Mouse (Mus musculus) stomach, embryonic 15.5 days (tissue): ENCODE data around the gene Ak7. TPM values are rescaled to one million over a fixed set of nuclear protein-coding genes. Genes with fewer than 3 reads are reported as not detected.

ENCODE experiments used
- ATAC-seq: fragments of 200-750 bp; cut with Nextera tagmentation; 2 replicates; pipeline ENCODE4 v1.8.0; 2017; ENCODE audit warnings: low read depth, moderate number of reproducible peaks, moderate TSS enrichment; ENCODE audit not compliant: insufficient read depth, low FRiP score
- H3K27ac ChIP-seq: fragments of 300-500 bp; sonication (generic); 2 replicates; pipeline ENCODE4 v1.5.1; 2015; ENCODE audit warnings: mild to moderate bottlenecking, inconsistent platforms
- H3K27me3 ChIP-seq: fragments of 300-500 bp; sonication (generic); replicated peaks from 2 replicates; pipeline ENCODE4 v1.6.1; 2015; ENCODE audit warnings: inconsistent platforms
- H3K36me3 ChIP-seq: fragments of 300-500 bp; sonication (generic); 2 replicates; pipeline ENCODE4 v1.6.1; 2015; ENCODE audit warnings: inconsistent platforms
- H3K4me1 ChIP-seq: fragments of 300-500 bp; sonication (generic); 2 replicates; pipeline ENCODE4 v1.6.1; 2015; ENCODE audit warnings: inconsistent platforms
- H3K4me2 ChIP-seq: fragments of 300-500 bp; sonication (generic); 2 replicates; pipeline ENCODE4 v1.6.1; 2015; ENCODE audit warnings: mild to moderate bottlenecking, inconsistent platforms
- H3K4me3 ChIP-seq: fragments of 300-500 bp; sonication (generic); replicated peaks from 2 replicates; pipeline ENCODE4 v1.5.1; 2015; ENCODE audit warnings: inconsistent platforms
- H3K9ac ChIP-seq: fragments of 300-500 bp; sonication (generic); 2 replicates; pipeline ENCODE4 v1.6.1; 2015; ENCODE audit warnings: inconsistent platforms
- H3K9me3 ChIP-seq: fragments of 300-500 bp; sonication (generic); 2 replicates; pipeline ENCODE4 v1.6.1; 2016; ENCODE audit warnings: inconsistent platforms
- WGBS: fragments of 180-500 bp; shearing (Covaris S2); methylation state at CpG from one replicate; pipeline ENCODE4 v1.1.7; 2015; 5-methylcytosine and 5-hydroxymethylcytosine counted together
- polyA plus RNA-seq: library from polyadenylated mRNA; unstranded; fragments of >200 nt; fragmentation: Nextera tagmentation; extraction: Ambion mirVana; gene quantifications from 2 replicates; pipeline ENCODE4 v1.2.1, GENCODE M21; 2015

The Ak7 gene
- polyA plus RNA-seq, 1 experiment from 2014 or later: 0.49 TPM

GRCm38 (mm10) chr12:105695848-105696247, 9.9 kb upstream of the Ak7 start:
- WGBS: 83% methylated on average over 7 of the region's 7 CpGs
- H3K9ac ChIP-seq: no peak overlapping the region
- ATAC-seq: no peak

DNA sequence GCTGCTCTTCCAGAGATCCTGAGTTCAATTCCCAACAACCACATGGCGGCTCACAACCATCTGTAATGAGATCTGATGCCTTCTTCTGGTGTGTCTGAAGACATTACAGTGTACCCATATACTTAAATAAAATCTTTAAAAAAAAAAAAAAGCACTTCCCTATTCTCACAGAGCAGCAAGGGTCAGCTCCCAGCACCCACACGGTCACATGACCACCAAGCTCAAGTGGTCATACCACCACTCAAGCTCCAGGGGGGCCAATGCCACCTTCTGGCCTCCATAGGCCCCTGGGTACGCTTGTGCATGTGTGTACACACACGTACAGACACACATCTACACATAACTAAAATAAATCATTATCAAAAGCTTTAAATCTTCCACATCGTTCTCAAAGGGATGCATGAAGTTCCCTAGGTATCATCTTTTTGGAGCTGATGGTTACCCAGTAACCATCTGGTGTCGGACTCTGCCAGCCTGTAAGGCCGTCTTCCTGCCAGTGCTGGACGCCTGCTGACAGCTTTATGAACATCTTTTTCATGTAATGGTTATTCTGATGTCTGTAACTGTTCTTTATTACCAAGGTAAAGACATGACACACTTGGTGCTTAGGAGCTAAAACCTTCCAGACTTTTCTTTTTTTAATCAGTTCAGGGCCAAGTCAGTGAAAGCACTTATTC, 8.5 kb upstream of the Ak7 start:
- H3K27me3 ChIP-seq: no peaks in the 10 kb centered on the region
- H3K4me2 ChIP-seq: no peak overlapping the region
- H3K27ac ChIP-seq: no peak overlapping the region
- no peak overlapping the region for H3K9ac ChIP-seq
- ATAC-seq: no peak
- WGBS: 88% methylated on average over 8 of the region's 8 CpGs
- H3K9me3 ChIP-seq: no peaks in the 10 kb centered on the region
- peaks cover 8% of the 10 kb centered on the region; the same call in 1 of the 2 replicates for H3K36me3 ChIP-seq
- H3K4me3 ChIP-seq: no peak overlapping the region
- H3K4me1 ChIP-seq: no peaks in the 10 kb centered on the region

More at GRCm38 (mm10) chr12:105695848-105696247, 9.9 kb upstream of the Ak7 start:
- Histone ChIP-seq H3K4me2 (no peak overlapping the region), H3K36me3 (peaks cover 8% of the 10 kb centered on the region; the same call in 1 of the 2 replicates), H3K27me3 (no peaks in the 10 kb centered on the region), H3K27ac (no peak overlapping the region), H3K4me3 (no peak overlapping the region), H3K4me1 (no peaks in the 10 kb centered on the region), H3K9me3 (no peaks in the 10 kb centered on the region)

DNA sequence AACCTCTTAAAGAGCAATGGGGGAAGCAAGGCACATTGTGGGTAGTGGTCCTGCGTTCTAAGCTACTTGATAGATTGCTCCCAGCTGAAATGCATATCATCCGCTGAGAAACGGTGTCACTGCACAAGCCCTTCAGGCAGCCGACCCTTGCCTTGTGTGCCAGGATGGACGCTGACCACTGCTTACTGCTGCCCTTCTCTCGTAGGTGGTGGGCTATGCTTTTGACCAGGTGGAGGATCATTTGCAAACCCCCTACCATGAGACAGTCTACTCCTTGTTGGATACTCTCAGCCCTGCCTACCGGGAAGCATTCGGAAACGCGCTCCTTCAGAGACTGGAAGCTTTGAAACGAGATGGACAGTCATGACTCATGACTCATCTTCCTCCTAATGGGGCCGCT, 5.3 kb upstream of the Ak7 start:
- Histone ChIP-seq H3K9ac (no peak overlapping the region), H3K4me2 (no peak overlapping the region), H3K27me3 (no peaks in the 10 kb centered on the region), H3K27ac (no peak overlapping the region), H3K36me3 (peaks cover 8% of the 10 kb centered on the region; the same call in 1 of the 2 replicates), H3K4me3 (no peak overlapping the region), H3K9me3 (no peaks in the 10 kb centered on the region), H3K4me1 (peaks cover 2% of the 10 kb centered on the region; the same call in 1 of the 2 replicates)
- WGBS: 90% methylated on average over 12 of the region's 12 CpGs
- ATAC-seq: no peak

- 57% methylated on average over 17 of the region's 17 CpGs for WGBS
- no peak for ATAC-seq
- no peak overlapping the region for H3K9ac ChIP-seq
- H3K4me3 ChIP-seq: no peak overlapping the region
- H3K36me3 ChIP-seq: no peaks in the 10 kb centered on the region
- H3K27me3 ChIP-seq: no peaks in the 10 kb centered on the region
- peak overlapping the region; percentile 24 for H3K4me2 ChIP-seq
- H3K4me1 ChIP-seq: no peaks in the 10 kb centered on the region
- H3K9me3 ChIP-seq: no peaks in the 10 kb centered on the region
- H3K27ac ChIP-seq: no peak overlapping the region
Observed at GRCm38 (mm10) chr12:105718616-105719015, 12.8 kb downstream of the Ak7 start.

DNA sequence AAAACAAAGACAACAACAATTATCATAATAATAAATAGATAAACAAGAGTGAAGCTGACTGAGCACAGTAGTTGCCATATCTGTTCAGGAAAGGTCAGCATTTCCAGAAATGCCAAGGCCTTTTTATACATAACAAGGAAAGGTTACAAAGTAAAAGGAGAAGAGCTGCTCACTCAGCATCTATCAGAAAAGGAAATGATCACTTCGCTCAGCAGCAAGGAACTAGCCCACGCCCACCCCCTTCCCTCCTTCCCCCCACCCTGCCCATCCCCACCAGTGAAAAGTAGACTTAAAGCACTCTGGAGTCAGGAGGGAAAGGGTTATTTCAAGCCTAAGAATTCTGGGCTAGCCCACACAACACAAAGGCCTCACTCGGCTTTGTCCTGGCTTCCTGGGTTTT, 14.4 kb downstream of the Ak7 start:
- WGBS: 63% methylated on average over 3 of the region's 3 CpGs
- no peak for ATAC-seq
- H3K9ac ChIP-seq: no peak overlapping the region
- H3K4me2 ChIP-seq: no peak overlapping the region
- no peaks in the 10 kb centered on the region for H3K36me3 ChIP-seq
- no peaks in the 10 kb centered on the region for H3K27me3 ChIP-seq
- no peak overlapping the region for H3K27ac ChIP-seq
- H3K4me1 ChIP-seq: no peaks in the 10 kb centered on the region
- no peak overlapping the region for H3K4me3 ChIP-seq
- no peaks in the 10 kb centered on the region for H3K9me3 ChIP-seq

- 59% methylated on average over 14 of the region's 14 CpGs for WGBS
- no peak for ATAC-seq
- H3K4me1 ChIP-seq: no peaks in the 10 kb centered on the region
- H3K27me3 ChIP-seq: no peaks in the 10 kb centered on the region
- no peak overlapping the region for H3K9ac ChIP-seq
- no peak overlapping the region for H3K4me2 ChIP-seq
- no peak overlapping the region for H3K4me3 ChIP-seq
- no peaks in the 10 kb centered on the region for H3K36me3 ChIP-seq
- H3K27ac ChIP-seq: no peak overlapping the region
- no peaks in the 10 kb centered on the region for H3K9me3 ChIP-seq
Observed at GRCm38 (mm10) chr12:105721452-105722132, 15.8 kb downstream of the Ak7 start.

GRCm38 (mm10) chr12:105722657-105723056, 16.9 kb downstream of the Ak7 start:
- no peaks in the 10 kb centered on the region for H3K9me3 ChIP-seq
- no peak overlapping the region for H3K4me2 ChIP-seq
- no peak overlapping the region for H3K27ac ChIP-seq
- no peaks in the 10 kb centered on the region for H3K27me3 ChIP-seq
- no peak for ATAC-seq
- 1% methylated on average over 5 of the region's 5 CpGs for WGBS
- no peak overlapping the region for H3K4me3 ChIP-seq
- no peaks in the 10 kb centered on the region for H3K36me3 ChIP-seq
- no peak overlapping the region for H3K9ac ChIP-seq
- H3K4me1 ChIP-seq: no peaks in the 10 kb centered on the region

- Histone ChIP-seq H3K4me2 (no peak overlapping the region), H3K27me3 (no peaks in the 10 kb centered on the region), H3K9ac (no peak overlapping the region), H3K27ac (no peak overlapping the region), H3K4me1 (no peaks in the 10 kb centered on the region), H3K36me3 (no peaks in the 10 kb centered on the region), H3K9me3 (no peaks in the 10 kb centered on the region), H3K4me3 (no peak overlapping the region)
- WGBS: 53% methylated on average over 1 of the region's 1 CpGs
- 0 out of 2 replicates have a peak, but pooled peaks have one; percentile 36 for ATAC-seq
Observed at GRCm38 (mm10) chr12:105724616-105725015, 18.8 kb downstream of the Ak7 start.

- 78% methylated on average over 13 of the region's 13 CpGs for WGBS
- ATAC-seq: no peak
- H3K4me1 ChIP-seq: no peaks in the 10 kb centered on the region
Observed at GRCm38 (mm10) chr12:105725736-105726135, 20.0 kb downstream of the Ak7 start.

GRCm38 (mm10) chr12:105727268-105727667, 21.5 kb downstream of the Ak7 start:
- H3K9me3 ChIP-seq: no peaks in the 10 kb centered on the region
- no peak overlapping the region for H3K4me3 ChIP-seq
- no peaks in the 10 kb centered on the region for H3K27me3 ChIP-seq
- no peaks in the 10 kb centered on the region for H3K4me1 ChIP-seq
- no peak overlapping the region for H3K27ac ChIP-seq
- no peak for ATAC-seq
- H3K36me3 ChIP-seq: no peaks in the 10 kb centered on the region
- no peak overlapping the region for H3K4me2 ChIP-seq
- no peak overlapping the region for H3K9ac ChIP-seq
- WGBS: 80% methylated on average over 3 of the region's 3 CpGs

More at GRCm38 (mm10) chr12:105725736-105726135, 20.0 kb downstream of the Ak7 start:
- no peak overlapping the region for H3K9ac ChIP-seq
- H3K4me3 ChIP-seq: no peak overlapping the region
- H3K9me3 ChIP-seq: no peaks in the 10 kb centered on the region
- H3K36me3 ChIP-seq: no peaks in the 10 kb centered on the region
- H3K27me3 ChIP-seq: no peaks in the 10 kb centered on the region
- no peak overlapping the region for H3K4me2 ChIP-seq
- H3K27ac ChIP-seq: no peak overlapping the region

DNA sequence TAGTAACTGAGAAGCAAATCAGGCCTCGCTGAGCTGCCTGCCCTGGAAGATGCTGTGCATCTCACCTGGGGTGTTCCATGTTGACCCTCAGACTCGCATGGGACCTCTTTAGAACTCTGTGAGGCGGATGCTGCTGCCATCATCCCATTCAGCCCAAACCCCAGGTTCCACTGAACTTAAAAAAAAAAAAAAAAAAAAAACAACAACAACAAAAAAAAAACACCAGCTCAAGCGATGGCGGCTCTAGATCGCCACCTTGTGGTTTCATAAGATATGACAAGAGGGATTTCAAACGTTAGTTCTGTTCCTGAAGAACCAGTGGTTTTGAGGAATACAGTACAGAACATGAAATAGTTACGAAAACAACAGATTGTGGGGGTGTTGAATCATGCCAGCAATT, 22.2 kb downstream of the Ak7 start:
- Histone ChIP-seq H3K9ac (no peak overlapping the region), H3K27me3 (no peaks in the 10 kb centered on the region), H3K4me1 (no peaks in the 10 kb centered on the region), H3K36me3 (no peaks in the 10 kb centered on the region), H3K4me3 (no peak overlapping the region), H3K27ac (no peak overlapping the region), H3K9me3 (no peaks in the 10 kb centered on the region), H3K4me2 (no peak overlapping the region)
- 33% methylated on average over 8 of the region's 8 CpGs for WGBS
- ATAC-seq: no peak

GRCm38 (mm10) chr12:105730851-105731460, 25.2 kb downstream of the Ak7 start:
- no peak overlapping the region for H3K9ac ChIP-seq
- H3K4me3 ChIP-seq: no peak overlapping the region
- H3K4me2 ChIP-seq: no peak overlapping the region
- H3K4me1 ChIP-seq: no peaks in the 10 kb centered on the region
- H3K36me3 ChIP-seq: no peaks in the 10 kb centered on the region
- H3K9me3 ChIP-seq: no peaks in the 10 kb centered on the region
- no peaks in the 10 kb centered on the region for H3K27me3 ChIP-seq
- 64% methylated on average over 6 of the region's 6 CpGs for WGBS
- no peak overlapping the region for H3K27ac ChIP-seq
- no peak for ATAC-seq
